Mouse (Mus musculus) kidney, postnatal 36 days (tissue): ENCODE results near the gene Dnajc15.

ENCODE experiments used
- DNase-seq, 2 experiments: peaks; one replicate each; pipeline ENCODE4 v3.0.0; 2021 to 2022; ENCODE audit warnings: mixed read lengths in 2 of 2

The Dnajc15 gene

DNA sequence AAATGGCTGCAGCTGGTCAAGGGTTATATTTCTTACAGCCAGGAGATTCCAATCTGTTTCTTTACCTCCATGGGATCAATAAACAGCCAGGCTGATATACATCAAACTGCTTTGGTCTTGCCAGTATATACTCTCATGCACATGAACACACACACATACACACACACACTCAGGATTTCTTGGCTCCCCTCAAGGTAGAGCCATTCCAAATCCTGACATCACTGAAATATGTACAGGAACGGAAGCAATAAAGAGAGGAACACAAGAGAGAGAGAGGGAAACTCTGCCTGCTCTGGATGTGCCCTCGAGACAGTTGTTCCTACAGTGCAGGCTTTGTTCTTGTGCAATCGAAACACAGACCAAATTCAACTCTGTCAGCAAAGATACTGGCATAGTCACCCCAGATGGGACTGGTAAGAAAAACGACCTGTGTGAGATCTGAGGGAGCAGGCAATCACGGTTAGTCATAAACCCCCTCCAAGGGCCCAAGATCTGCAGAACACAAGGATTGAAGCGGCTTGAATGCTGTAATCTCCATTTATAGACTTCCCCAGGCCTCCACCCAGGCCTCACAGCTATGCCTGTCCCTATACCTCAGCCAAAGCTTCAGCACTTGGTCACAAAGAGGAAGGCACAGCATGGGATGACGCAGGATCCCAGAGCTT is 80.5 kb downstream of the Dnajc15 start:
- DNase-seq, result no peak

- no peak for DNase-seq
Measured at GRCm38 (mm10) chr14:77792998-77793397, 81.9 kb downstream of the Dnajc15 start.

DNA sequence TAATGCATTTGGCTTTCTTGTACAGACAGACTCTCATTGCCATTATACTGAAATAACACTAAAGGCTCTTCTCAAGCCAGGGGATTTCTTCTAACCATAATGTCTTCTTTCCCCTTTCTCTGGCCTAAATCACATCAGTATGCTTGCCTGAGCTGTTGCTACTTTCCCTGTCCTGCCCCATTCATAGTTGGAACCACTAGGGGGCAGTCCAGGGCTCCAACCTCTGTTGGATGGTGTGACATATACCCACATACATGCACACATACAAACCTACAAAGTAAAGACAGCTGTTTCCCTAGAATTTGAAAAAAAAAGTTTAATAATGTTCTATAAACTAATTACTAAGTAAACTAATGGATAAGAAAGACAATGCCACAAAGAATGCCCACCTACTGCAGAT is 91.7 kb downstream of the Dnajc15 start:
- DNase-seq, result peak in 1 of 2 experiments; percentile 44

- no peak for DNase-seq
Measured at GRCm38 (mm10) chr14:77777365-77777764, 97.6 kb downstream of the Dnajc15 start.

DNA sequence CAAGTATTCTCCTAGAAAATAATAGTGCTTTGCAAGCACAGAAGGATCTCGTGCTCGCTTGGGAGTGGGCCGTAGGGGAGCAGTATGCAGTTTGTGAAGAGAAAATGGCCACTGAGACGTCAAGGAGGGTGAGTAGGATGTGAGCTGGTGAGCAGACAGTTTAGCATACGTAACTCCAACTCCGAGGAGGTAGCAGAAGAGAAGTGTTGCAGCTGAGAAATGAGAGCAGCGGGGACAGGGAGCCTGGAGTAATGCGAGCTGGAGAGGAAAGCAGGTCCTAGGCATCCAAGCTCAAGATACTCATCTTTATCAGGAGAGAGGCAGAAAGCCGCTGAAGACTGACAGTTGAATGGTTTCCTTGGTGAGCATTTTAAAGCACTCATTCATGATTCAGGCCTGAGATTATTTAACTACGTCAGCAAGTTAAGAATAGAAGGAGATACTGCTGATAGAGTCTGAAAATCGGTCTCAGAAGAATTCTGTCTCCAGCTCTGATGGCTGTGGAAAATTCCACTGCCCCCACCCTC is 98.9 kb downstream of the Dnajc15 start:
- DNase-seq, result no peak

- no peak for DNase-seq
Measured at GRCm38 (mm10) chr14:77773331-77773730, 101.6 kb downstream of the Dnajc15 start.

- no peak for DNase-seq
Measured at GRCm38 (mm10) chr14:77771626-77772025, 103.3 kb downstream of the Dnajc15 start.
